In genomic region chr11:111426715-111427114, GRCm38 (mm10) we compare ENCODE assay signal across 16 mouse cellular contexts.
"Had no signal": no experiment of that assay in that cellular context is flagged by ENCODE, and none has a peak within 500 bp of the region (broad histone marks: within the 10 kb centered on the region; RNA-seq: fewer than 3 reads in every experiment).

No protein-coding gene starts in this region.

- H3K4me2 ChIP-seq: liver, embryonic 11.5 days; liver, embryonic 13.5 days; liver, embryonic 15.5 days; lung, embryonic 15.5 days; midbrain, embryonic 11.5 days; midbrain, embryonic 13.5 days; midbrain, embryonic 15.5 days; neural tube, embryonic 12.5 days; stomach, embryonic 15.5 days had no signal

- H3K36me3 ChIP-seq: liver, embryonic 13.5 days; liver, embryonic 15.5 days; lung, embryonic 15.5 days; midbrain, embryonic 13.5 days; midbrain, embryonic 15.5 days; neural tube, embryonic 12.5 days; stomach, embryonic 15.5 days had no signal

- H3K27ac ChIP-seq: liver, embryonic 13.5 days; liver, embryonic 15.5 days; lung, embryonic 15.5 days; macrophage; midbrain, embryonic 13.5 days; midbrain, embryonic 15.5 days; neural tube, embryonic 12.5 days; stomach, embryonic 15.5 days; stomach, postnatal 0 days had no signal

- H3K9ac ChIP-seq: liver, embryonic 13.5 days; liver, embryonic 15.5 days; liver, postnatal 0 days; lung, embryonic 15.5 days; midbrain, embryonic 13.5 days; midbrain, embryonic 15.5 days; neural tube, embryonic 12.5 days; stomach, embryonic 15.5 days had no signal

- H3K4me3 ChIP-seq: liver, embryonic 13.5 days; liver, embryonic 15.5 days; lung, embryonic 15.5 days; megakaryocyte, embryonic 14.5 days; midbrain, embryonic 13.5 days; midbrain, embryonic 15.5 days; neural tube, embryonic 12.5 days; stomach, embryonic 15.5 days had no signal

- H3K4me1 ChIP-seq: liver, embryonic 13.5 days; liver, embryonic 15.5 days; megakaryocyte, embryonic 14.5 days; midbrain, embryonic 13.5 days; midbrain, embryonic 15.5 days; neural tube, embryonic 12.5 days; stomach, embryonic 15.5 days had no signal

- ATAC-seq: liver, postnatal 0 days; midbrain, embryonic 13.5 days; midbrain, embryonic 15.5 days had no signal

- H3K9me3 ChIP-seq: liver, embryonic 13.5 days; liver, embryonic 15.5 days; lung, embryonic 15.5 days; megakaryocyte, embryonic 14.5 days; midbrain, embryonic 13.5 days; midbrain, embryonic 15.5 days; neural tube, embryonic 12.5 days; stomach, embryonic 15.5 days had no signal

- DNase-seq: liver, embryonic 13.5 days; liver, postnatal 0 days; right cerebral cortex, postnatal 14 days; thymus, adult 2 months; thymus, postnatal 36 days had no signal

- H3K27me3 ChIP-seq: liver, embryonic 13.5 days; liver, embryonic 15.5 days; lung, embryonic 15.5 days; megakaryocyte, embryonic 14.5 days; midbrain, embryonic 13.5 days; midbrain, embryonic 15.5 days; neural tube, embryonic 12.5 days; stomach, embryonic 15.5 days had no signal
